Mouse (Mus musculus): ENCODE results near the gene Cd79b.
A peak's percentile ranks its signal among the peaks of the same experiment; 100 is the strongest.
"Not testable (repeated sequence)": the region's sequence is repeated elsewhere in the genome, so short reads cannot be mapped to it uniquely, and the experiment has no call there.

The Cd79b gene

DNA sequence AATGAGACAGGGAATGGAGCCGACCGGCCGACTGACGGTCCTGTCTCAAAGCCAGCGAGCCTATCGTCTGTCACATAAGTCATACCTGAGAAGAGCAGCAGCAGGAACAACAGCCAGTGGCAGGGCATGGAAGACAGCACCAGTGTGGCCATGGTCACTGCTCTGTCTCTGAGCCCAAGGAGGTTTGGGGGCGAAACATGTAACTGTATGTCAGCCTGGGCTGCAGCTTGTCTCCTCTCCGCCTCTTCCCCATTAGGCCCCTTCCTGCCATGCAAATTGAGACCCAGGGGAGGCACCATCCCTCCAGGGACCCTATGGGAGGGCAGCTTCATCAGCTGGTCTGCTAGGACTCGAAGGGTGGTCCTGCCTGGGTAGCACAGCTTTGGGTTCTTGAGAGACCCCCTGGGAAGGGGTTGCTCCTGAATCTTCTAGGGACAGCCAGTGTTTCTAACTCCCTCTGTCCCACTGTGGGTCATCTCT lies at the start of gene Cd79b:
Gene Cd79b (minus strand): TSS at position 430 of the 480 bp plus-strand sequence.
- no peak for DNase-seq (ENCODE audit: low read depth in 1 of 2, low spot score in 2 of 2)

DNA sequence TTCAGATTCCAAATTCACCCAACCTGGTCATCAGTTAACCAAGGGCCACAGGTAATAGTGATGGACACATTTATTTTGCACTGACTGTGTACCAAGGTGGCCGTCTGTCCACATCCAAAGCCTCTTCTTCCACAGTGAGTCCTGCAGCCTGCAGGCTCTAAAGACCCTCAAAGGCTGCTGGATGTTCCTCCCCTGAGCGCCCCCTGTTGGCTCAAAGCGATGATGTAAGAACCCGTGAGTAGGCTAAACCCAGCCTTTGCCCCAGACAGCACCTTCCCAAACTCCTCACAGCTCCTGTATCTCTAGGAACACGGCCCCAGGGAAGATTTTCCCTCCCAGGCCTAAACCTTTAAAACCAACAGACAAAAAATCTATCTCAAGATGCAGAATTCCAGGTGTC lies 44.8 kb upstream of the Cd79b start:
- DNase-seq (ENCODE audit: low read depth in 1 of 2, low spot score in 2 of 2) = no peak

DNA sequence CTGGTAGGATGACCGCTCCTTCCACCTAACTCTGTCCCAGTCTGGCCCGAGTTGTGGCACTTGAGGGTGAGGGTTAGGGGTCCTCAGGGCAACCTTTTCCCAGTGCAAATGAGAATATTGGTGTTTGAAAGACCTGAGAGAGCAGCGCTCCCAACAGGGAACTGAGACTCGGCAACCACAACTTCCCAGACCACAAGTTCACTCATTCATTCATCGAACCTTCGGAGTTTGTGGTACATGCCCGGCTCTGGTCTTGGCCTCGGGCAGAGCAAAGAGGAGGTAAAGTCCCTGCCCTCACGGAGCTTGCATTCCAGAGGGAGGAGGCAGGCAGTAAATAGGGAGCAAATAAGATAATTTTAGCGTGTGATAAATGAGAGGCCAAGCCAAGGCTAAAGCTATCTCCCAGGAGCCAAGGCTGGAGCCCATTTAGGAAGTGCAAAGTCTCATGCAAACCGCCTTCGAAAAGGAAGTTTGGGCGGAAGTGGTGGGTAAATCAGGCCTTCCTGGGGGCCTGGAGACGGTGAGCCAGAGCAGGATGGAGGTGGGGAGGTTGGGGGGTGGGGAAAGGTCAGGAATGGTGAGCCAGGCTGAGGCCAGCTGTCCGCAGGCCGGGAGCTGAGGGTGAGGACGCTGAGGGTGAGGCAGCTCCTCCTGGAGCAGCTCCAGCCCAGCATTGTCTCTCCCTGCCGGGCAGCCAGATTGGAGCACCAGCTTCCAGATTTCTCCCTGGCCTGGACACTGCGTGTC lies 41.0 kb upstream of the Cd79b start:
- DNase-seq (ENCODE audit: low read depth in 1 of 2, low spot score in 2 of 2) = no peak

DNA sequence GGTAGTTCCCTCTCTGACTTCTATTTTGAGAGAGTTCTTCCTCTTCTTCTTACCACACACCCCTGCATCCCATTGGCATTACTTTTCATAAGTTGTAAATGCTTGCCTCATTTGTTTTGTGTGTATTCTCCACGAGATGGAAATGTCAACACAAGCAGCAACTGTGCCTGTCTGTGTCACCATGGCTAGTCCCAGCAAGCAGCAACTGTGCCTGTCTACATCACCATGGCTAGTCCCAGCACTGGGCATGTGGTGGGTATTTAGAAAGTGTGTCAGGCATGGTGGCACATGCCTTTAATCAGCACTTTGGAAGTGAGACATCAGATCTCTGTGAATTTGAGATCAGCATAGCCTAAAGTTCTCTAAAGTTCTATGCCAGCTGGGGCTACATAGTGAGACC lies 39.6 kb upstream of the Cd79b start:
- DNase-seq (ENCODE audit: low read depth in 1 of 2, low spot score in 2 of 2) = no peak

DNA sequence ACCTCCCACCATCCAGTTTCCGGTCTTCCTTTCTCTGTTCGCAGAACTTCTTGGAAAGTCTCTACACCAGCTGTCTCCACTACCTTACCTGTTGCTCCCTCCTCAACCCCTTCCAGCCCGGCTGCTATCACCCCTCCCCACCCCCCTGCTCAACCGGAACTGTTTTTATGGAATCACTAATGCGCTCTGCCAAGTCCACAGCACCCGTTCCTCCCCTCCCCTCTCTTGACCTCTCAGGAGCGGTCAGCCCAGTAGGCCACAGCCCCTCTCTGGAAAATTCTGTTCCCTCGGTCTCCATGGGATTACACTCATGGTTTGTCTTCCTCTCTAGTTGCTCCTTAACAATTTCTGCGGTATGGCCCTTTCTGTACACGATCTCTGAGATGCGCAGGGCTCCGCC lies 38.6 kb upstream of the Cd79b start, which contains the start of gene Scn4a:
Gene Scn4a (minus strand): TSS at position 101 of the 400 bp plus-strand sequence.
- DNase-seq (ENCODE audit: low read depth in 1 of 2, low spot score in 2 of 2) = no peak

DNA sequence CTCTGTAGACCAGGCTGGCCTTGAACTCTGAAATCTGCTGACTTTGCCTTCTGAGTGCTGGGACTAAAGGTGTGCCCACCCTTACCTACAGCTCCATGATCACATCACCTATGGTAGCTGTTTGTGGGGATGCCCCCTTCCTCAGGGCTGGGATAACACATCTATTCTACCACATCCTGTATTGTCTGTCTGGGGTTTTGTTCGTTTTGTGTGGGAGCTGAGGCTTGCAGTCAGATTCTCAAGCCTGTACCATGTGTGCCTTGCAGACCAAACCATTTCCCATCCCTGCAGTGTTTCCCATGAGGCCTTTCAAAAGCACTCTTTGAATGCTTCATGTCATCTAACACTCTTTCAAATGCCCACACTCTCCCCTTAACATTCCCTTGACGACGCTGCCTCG lies 37.4 kb upstream of the Cd79b start:
- DNase-seq (ENCODE audit: low read depth in 1 of 2, low spot score in 2 of 2) = no peak

DNA sequence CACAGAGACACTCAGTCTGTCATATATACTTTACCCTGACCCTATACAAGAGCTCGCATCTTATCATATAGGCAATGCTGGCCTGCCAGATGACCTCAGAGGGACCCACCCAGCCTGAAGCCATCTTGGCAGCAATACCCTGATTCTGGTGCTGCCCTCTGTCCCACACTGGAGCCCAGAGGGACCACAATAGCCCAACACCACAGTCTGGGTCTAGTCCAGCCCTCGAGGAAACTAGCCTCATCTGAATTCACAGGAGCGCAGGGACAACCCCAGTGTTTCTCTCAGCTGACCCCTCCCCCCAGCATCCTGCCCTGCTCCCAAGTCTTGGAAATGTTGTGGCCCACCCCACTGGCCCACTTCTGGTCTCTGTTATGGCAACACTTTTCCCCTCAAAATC lies 36.7 kb upstream of the Cd79b start:
- no peak for DNase-seq (ENCODE audit: low read depth in 1 of 2, low spot score in 2 of 2)

DNA sequence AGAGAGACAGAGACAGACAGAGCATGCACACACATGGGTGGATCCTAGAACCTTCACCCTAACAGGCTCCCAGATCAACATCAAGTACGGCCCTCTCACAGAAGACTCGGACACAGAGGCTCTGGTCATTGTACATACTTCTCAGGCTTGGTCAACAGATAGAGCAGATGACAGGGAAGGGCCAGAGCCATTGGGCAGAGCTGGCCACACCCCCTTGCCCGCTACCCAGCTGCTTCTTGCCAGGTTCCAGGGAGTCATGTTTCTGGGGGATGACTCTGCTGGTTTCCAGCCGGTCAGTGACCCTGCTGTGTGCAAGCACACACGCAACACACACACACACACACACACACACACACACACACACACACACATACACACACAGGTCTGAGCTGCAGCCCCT lies 36.3 kb upstream of the Cd79b start:
- DNase-seq (ENCODE audit: low read depth in 1 of 2, low spot score in 2 of 2) = no peak

DNA sequence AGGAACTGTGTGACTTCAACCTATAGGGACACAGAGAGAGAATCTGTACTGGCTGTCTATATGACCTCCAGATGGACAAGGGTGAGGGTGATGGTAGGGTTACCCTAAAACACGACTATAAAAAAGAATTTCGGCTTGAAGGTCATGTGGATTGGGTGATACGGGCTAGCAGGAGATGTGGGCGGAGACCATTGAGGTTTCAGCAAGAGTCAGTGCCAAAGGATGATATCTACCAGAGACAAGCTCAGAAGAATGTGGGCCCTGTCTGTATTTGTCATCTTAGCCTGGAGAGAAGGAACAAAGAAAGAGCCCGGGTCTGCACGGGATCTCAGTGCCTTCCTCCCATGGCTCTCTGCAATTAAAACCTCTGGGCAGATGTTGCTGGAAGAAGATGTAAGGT lies 35.2 kb upstream of the Cd79b start:
- DNase-seq (ENCODE audit: low read depth in 1 of 2, low spot score in 2 of 2) = no peak

DNA sequence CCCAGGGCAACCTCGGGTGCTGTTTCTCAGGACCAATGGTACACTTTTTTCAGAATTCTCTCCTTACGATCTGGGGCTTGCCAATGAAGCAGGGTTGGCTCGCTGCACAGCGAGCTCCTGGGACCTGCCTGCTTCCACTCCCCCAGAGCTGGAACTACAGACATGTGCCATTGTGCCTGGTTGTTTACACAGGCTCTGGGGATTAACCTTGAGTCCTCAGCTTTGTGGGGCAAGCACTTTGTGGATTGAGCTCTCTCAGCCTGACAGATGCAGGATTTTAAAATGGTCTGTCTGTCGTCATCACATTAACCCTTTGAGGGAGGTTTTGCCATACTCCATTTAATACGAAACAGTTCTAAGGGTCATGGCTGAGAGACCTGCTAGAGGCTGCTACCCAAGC lies 30.3 kb upstream of the Cd79b start:
- DNase-seq (ENCODE audit: low read depth in 1 of 2, low spot score in 2 of 2) = no peak

DNA sequence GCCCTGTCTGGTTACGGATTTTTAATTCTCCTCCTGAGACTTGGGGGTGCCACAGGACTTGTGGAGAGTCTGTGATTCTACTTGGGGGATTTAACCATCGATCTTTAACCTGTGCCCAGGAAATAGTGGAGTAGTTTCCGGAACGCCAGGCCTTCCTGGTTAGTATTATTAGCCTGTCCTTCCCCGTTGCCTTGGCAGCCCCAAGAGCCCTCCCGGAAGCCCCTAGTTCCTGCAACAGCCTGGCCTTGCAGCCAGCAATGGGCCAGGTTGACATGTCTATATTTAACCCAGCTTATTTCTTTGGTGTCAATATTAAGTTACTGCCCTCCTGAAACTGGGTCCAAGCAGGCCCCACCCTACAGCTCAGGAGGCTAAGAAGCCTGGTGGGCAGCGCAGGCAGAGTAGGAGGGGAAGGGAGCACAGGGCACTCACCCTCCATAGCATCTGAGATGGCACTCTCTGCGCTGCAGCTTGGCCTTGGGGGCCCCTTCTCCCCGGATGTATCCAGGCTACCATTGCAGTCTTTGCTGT lies 26.5 kb upstream of the Cd79b start:
- DNase-seq (ENCODE audit: low read depth in 1 of 2, low spot score in 2 of 2) = no peak

DNA sequence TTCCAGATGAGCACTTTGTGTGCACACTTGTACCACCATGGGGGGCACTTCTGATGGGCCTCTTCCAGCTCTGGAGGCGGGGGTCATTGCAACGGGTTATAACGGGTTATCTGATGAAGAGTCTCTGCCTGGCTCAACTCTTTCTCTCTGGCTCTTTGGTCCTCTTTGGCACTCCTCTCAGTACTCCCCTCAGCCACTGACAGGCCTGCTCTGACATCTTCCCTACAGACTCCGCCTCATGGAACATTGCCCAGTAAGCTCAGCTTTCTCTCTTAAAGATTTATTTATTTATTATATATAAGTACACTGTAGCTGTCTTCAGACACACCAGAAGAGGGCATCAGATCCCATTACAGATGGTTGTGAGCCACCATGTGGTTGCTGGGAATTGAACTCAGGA lies 24.8 kb upstream of the Cd79b start:
- DNase-seq (ENCODE audit: low read depth in 1 of 2, low spot score in 2 of 2) = not testable (repeated sequence)

DNA sequence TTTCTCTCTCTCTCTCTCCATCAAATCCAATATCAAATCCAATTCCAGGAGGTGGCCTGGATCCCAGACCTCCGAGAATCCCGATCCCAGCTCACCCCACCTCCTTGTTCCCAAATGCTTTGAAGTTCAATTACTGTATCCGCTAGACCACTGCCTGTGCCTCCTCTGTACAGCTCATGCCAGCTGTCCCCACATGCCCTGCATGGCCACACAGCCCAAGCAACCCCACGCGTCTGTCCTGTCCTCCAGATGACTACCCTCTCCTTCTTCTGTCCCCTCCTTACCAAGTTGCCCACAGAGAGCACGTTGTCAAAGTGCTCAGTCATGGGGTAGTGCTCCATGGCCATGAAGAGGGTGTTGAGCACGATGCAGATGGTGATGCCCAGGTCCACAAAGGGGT lies 24.3 kb upstream of the Cd79b start:
- DNase-seq (ENCODE audit: low read depth in 1 of 2, low spot score in 2 of 2) = no peak

DNA sequence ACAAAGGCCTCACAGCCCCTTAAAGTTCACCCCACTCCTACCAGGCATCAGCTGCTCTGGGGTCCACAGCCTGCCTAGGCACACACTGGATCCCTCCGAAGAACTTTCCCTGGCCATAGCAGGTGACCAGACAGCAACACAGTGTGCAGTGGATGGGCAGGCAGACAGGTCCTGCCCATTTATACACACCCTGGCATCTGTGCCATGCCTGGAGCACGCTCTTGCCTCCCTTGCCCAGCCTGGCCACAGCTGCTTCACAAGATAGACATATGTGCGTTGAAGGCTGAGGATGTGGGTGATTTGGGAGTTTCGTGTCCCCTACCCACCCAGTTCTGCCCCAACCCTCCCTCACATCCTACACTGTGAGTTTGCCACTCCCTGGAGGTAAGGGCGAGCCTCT lies 23.5 kb upstream of the Cd79b start:
- DNase-seq (ENCODE audit: low read depth in 1 of 2, low spot score in 2 of 2) = no peak

DNA sequence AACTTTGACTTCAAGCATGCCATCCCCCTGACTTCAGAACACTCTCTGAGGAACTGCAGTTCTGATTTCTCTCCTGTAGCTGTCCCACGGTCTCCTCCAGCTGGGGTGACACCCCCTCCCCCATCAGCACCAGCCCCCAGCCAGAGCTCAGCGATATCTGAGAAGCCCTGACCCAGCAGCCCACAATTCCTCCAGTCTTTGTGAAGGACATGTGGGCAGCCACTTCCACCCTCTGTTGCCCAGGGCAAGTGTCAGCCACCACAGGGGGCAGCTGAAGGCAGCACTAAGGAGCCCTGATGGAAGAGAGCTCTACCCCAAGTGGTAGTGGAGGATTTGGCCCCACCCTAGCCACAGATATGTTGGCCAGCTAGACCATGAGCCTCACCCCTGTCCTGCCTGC lies 19.5 kb upstream of the Cd79b start:
- no peak for DNase-seq (ENCODE audit: low read depth in 1 of 2, low spot score in 2 of 2)

DNA sequence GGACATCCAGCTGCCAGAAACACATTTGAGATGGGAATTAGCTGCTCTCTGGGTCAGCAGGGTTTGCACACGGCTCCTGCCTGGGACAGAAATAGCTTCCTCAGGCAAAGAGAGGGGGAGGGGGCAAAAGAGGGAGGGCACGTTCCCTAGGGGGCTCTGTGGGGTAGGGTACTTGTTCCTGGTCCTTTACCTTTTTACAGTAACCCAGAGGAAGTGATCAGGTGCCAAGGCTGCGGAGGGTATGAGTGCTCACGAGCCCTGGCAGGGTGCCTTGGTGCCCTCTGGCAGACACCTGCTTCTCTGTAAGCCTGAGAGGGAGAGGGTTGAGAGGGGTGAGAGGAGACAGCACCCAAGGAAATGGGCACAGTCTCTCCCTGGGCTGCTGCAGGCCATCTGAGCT lies 17.9 kb upstream of the Cd79b start:
- DNase-seq (ENCODE audit: low read depth in 1 of 2, low spot score in 2 of 2) = no peak

DNA sequence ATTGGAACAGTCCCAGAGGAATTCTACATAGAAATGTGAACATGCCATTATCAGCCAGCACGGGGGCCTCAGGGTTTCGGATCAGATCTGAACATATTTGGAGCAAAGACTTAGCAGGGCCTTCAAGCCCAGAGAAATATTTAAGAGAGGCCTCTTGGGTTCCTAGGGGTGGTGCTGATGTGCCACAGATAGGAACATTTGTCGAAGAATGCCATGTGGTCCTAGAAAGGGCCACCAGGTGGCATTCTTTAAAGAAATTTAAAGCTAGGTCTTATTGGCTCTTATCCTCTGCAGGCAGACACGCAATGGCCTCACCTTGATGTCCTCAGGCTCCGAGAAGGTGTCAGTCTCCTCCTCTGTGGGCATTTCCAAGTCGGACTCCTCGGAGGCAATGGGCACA lies 15.1 kb upstream of the Cd79b start:
- peak in 1 of 2 experiments; percentile 24 for DNase-seq (ENCODE audit: low read depth in 1 of 2, low spot score in 2 of 2)

DNA sequence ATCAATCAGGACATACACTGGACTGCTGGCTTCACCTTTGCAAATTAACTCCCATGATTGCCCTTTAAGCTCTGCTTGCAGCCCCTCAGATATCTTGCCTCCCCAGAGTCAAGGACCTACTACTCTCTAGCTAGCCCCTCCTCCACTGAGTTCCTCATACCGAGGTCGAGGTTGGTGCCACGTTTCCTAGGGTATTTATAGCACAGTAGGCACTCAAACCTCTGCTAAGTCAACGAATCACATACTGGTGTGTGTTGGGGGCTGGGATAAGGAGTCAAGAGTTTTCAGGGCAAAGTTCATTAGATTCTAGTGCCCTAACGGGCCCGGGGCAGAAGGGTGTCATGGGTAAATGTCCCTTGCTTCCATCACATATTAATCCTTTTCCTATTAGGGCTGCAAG lies 14.6 kb upstream of the Cd79b start:
- DNase-seq (ENCODE audit: low read depth in 1 of 2, low spot score in 2 of 2) = no peak

DNA sequence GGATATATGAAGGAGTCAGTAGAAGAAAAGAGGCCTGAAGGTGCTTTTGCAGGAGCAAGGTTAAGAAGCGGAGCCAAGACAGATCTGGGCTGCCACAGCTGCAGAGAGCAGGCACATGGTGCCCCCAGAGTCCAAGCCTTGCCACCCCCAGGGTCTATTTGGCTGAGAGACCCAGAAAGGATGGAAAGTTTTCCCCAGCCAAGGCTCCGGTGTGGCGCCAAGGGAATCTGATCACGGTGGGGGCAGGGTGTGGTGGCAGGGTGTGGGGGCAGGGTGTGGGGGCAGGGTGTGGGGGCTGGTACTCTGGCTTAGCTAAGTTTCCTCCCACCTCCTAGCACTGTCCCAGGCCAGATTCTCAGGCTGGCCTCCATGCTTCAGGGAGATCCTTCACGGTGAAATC lies 14.0 kb upstream of the Cd79b start:
- no peak for DNase-seq (ENCODE audit: low read depth in 1 of 2, low spot score in 2 of 2)

DNA sequence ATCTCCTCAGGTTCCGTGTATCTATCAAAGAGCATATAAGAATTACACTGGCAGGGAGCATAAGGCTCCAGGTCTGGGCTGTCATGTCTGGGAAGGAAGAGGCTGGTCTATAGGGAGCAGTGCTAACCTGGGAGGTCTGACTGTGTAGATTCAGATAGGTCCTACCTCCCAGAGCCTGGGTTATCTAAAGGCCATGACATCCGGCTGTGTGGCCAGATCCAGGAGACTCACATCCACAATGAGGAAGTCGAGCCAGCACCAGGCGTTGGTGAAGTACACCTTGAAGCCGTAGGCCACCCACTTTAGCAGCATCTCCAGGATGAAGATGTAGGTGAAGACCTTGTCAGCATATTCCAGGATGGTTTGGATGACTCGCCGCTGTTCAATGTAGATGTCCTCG lies 11.9 kb upstream of the Cd79b start:
- no peak for DNase-seq (ENCODE audit: low read depth in 1 of 2, low spot score in 2 of 2)

DNA sequence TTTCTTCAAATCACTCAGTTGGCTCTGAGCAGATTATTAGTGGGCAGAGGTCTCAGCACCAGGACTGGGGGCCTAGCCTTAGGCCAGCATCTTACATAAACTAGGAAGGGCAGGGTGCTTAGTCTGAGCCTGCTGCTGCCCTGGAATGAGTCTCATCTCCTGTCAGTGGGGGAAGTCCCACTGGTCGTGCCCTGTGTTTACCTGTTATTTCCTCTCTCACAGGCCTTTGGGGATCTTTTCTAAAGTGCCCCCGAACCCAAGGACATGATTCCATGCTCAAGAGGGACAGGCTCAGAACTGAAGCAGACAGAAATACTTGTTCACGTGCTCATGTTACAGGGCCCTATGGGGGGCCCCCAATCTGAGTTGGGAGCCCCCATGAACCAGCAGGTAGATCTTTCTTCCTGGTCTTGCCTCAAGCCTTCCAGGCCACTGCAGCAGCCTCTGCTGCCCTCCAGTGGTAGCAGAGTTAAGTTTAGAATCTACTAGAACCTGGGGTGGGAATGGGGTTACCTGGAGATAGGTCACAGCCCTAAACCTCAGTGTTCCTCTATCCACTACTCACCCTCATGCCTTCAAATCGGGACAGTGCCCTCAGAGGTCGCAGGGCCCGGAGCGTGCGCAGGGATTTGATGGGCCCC lies 11.1 kb upstream of the Cd79b start:
- peak in 1 of 2 experiments; percentile 30 for DNase-seq (ENCODE audit: low read depth in 1 of 2, low spot score in 2 of 2)

DNA sequence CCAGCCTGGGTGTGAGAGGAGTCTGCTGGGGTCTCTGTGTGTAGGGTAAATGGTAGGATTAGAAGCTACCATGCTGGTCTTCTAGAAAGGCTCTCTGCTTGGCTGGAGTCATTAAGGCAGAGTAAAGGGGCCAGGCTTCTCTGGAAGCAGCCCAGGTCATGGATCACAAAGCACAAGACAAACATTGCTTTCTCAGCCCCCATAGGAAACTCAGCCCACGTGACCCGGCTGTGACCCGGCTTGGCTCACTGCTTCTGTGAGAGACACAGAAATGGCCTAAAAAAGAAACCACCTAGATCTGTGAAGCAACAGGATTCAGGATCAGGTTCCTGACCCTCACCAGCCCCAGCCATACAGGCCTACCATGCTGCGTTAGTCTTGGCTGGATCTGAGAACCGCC lies 10.3 kb upstream of the Cd79b start:
- no peak for DNase-seq (ENCODE audit: low read depth in 1 of 2, low spot score in 2 of 2)
